Mouse (Mus musculus): Measurements from ENCODE around the gene Etfb.

Etfb gene

GRCm38 (mm10) chr7:43443917-43444293 lies at the start of gene Etfb, which contains the start of gene Gm45233:
Etfb (plus strand) TSS chr7:43444083.
Gm45233 (plus strand) TSS chr7:43444128.
- in situ Hi-C loops (cut with MboI, MseI): loop anchor here (10.0 kb wide), 2 partner anchors 129 to 811 kb away; partner anchors contain the start of genes Zfp715 (in 2 of the 2) and Acp4 (in 1 of the 2)

GRCm38 (mm10) chr7:43399501-43399900 lies 44.4 kb upstream of the Etfb start:
- in situ Hi-C loops (cut with MboI, MseI): no loop called here

GRCm38 (mm10) chr7:43402718-43403117 lies 41.2 kb upstream of the Etfb start:
- in situ Hi-C loops (cut with MboI, MseI): no loop called here

GRCm38 (mm10) chr7:43407573-43407972 lies 36.3 kb upstream of the Etfb start:
- in situ Hi-C loops (cut with MboI, MseI): no loop called here

- in situ Hi-C loops (cut with MboI, MseI): no loop called here
These were observed 35.7 kb upstream of the Etfb start, which contains the start of gene Siglecg for GRCm38 (mm10) chr7:43408131-43408553. Siglecg (plus strand) TSS chr7:43408204.

GRCm38 (mm10) chr7:43409084-43409483 lies 34.8 kb upstream of the Etfb start:
- in situ Hi-C loops (cut with MboI, MseI): no loop called here

GRCm38 (mm10) chr7:43411724-43412123 lies 32.2 kb upstream of the Etfb start:
- in situ Hi-C loops (cut with MboI, MseI): loop anchor here (5.0 kb wide), 1 partner anchor 1381 kb away; no protein-coding TSS in a partner anchor

GRCm38 (mm10) chr7:43417298-43417697 lies 26.6 kb upstream of the Etfb start:
- in situ Hi-C loops (cut with MboI, MseI): no loop called here

GRCm38 (mm10) chr7:43422995-43423617 lies 20.8 kb upstream of the Etfb start:
- in situ Hi-C loops (cut with MboI, MseI): no loop called here

- in situ Hi-C loops (cut with MboI, MseI): no loop called here
These were observed 19.8 kb upstream of the Etfb start for GRCm38 (mm10) chr7:43423991-43424625.

GRCm38 (mm10) chr7:43427406-43427805 lies 16.5 kb upstream of the Etfb start, which contains the start of gene Lim2:
Lim2 (plus strand) TSS chr7:43427670.
- in situ Hi-C loops (cut with MboI, MseI): no loop called here

- in situ Hi-C loops (cut with MboI, MseI): no loop called here
These were observed 14.4 kb upstream of the Etfb start for GRCm38 (mm10) chr7:43429500-43429899.

GRCm38 (mm10) chr7:43432891-43433290 lies 11.0 kb upstream of the Etfb start:
- in situ Hi-C loops (cut with MboI, MseI): no loop called here

- in situ Hi-C loops (cut with MboI, MseI): no loop called here
These were observed 9.2 kb upstream of the Etfb start for GRCm38 (mm10) chr7:43434676-43435075.

GRCm38 (mm10) chr7:43436341-43437255 lies 7.3 kb upstream of the Etfb start, which contains the start of gene Nkg7:
Nkg7 (plus strand) TSS chr7:43437073.
- in situ Hi-C loops (cut with MboI, MseI): no loop called here

GRCm38 (mm10) chr7:43438611-43439010 lies 5.3 kb upstream of the Etfb start:
- in situ Hi-C loops (cut with MboI, MseI): no loop called here

GRCm38 (mm10) chr7:43440482-43440881 lies 3.4 kb upstream of the Etfb start, which contains the start of gene Cldnd2:
Cldnd2 (plus strand) TSS chr7:43440782.
- in situ Hi-C loops (cut with MboI, MseI): loop anchor here (10.0 kb wide), 2 partner anchors 126 to 814 kb away; partner anchors contain the start of genes Zfp715 (in 2 of the 2) and Acp4 (in 1 of the 2)

GRCm38 (mm10) chr7:43441071-43441470 lies 2.8 kb upstream of the Etfb start:
- in situ Hi-C loops (cut with MboI, MseI): loop anchor here (10.0 kb wide), 2 partner anchors 126 to 814 kb away; partner anchors contain the start of genes Zfp715 (in 2 of the 2) and Acp4 (in 1 of the 2)

- in situ Hi-C loops (cut with MboI, MseI): loop anchor here (10.0 kb wide), 2 partner anchors 128 to 812 kb away; partner anchors contain the start of genes Zfp715 (in 2 of the 2) and Acp4 (in 1 of the 2)
These were observed 1.2 kb upstream of the Etfb start for GRCm38 (mm10) chr7:43442684-43443083.

- in situ Hi-C loops (cut with MboI, MseI): loop anchor here (10.0 kb wide), 2 partner anchors 129 to 811 kb away; partner anchors contain the start of genes Zfp715 (in 2 of the 2) and Acp4 (in 1 of the 2)
These were observed 562 bp upstream of the Etfb start for GRCm38 (mm10) chr7:43443126-43443916.
